Mouse (Mus musculus) neural tube, embryonic 15.5 days (tissue): ENCODE measurements around the gene Gtf3c3. TPM values are rescaled to one million over a fixed set of nuclear protein-coding genes. Genes with fewer than 3 reads are reported as not detected.
A peak's percentile ranks its signal among the peaks of the same experiment; 100 is the strongest.

Source experiments
- ATAC-seq: fragments of 200-750 bp; cut with Nextera tagmentation; 2 replicates; pipeline ENCODE4 v1.8.0; 2017; ENCODE audit warnings: mild to moderate bottlenecking, moderate TSS enrichment, moderate library complexity; ENCODE audit not compliant: low FRiP score
- H3K27ac ChIP-seq: fragments of 300-500 bp; sonication (generic); replicated peaks from 2 replicates; pipeline ENCODE4 v1.5.1; 2015; ENCODE audit warnings: mild to moderate bottlenecking, inconsistent platforms
- H3K27me3 ChIP-seq: fragments of 300-500 bp; sonication (generic); replicated peaks from 2 replicates; pipeline ENCODE4 v1.6.1; 2015; ENCODE audit warnings: inconsistent platforms
- H3K36me3 ChIP-seq: fragments of 300-500 bp; sonication (generic); 2 replicates; pipeline ENCODE4 v1.6.1; 2015; ENCODE audit warnings: inconsistent platforms
- H3K4me1 ChIP-seq: fragments of 300-500 bp; sonication (generic); 2 replicates; pipeline ENCODE4 v1.6.1; 2015; ENCODE audit warnings: inconsistent platforms
- H3K4me2 ChIP-seq: fragments of 300-500 bp; sonication (generic); 2 replicates; pipeline ENCODE4 v1.6.1; 2015; ENCODE audit warnings: inconsistent platforms, mild to moderate bottlenecking, moderate library complexity
- H3K4me3 ChIP-seq: fragments of 300-500 bp; sonication (generic); replicated peaks from 2 replicates; pipeline ENCODE4 v1.5.1; 2015; ENCODE audit warnings: mild to moderate bottlenecking, inconsistent platforms
- H3K9ac ChIP-seq: fragments of 300-500 bp; sonication (generic); replicated peaks from 2 replicates; pipeline ENCODE4 v1.6.1; 2015; ENCODE audit warnings: mild to moderate bottlenecking, inconsistent platforms
- H3K9me3 ChIP-seq: fragments of 300-500 bp; sonication (generic); replicated peaks from 2 replicates; pipeline ENCODE4 v1.6.1; 2016; ENCODE audit warnings: inconsistent platforms
- WGBS: fragments of 180-500 bp; shearing (Covaris S2); methylation state at CpG from one replicate; pipeline ENCODE4 v1.1.7; 2015; ENCODE audit warnings: mixed read lengths; 5-methylcytosine and 5-hydroxymethylcytosine counted together
- polyA plus RNA-seq: library from polyadenylated mRNA; unstranded; fragments of >200 nt; fragmentation: Nextera tagmentation; extraction: Ambion mirVana; gene quantifications from 2 replicates; pipeline ENCODE4 v1.2.1, GENCODE M21; 2015

Gene Gtf3c3
- polyA plus RNA-seq, result 21.4 and 21.6 TPM in 2 replicates

GRCm38 (mm10) chr1:54438340-54439079, at the start of gene Gtf3c3:
TSS of gene Gtf3c3 (minus strand) at chr1:54438971.
- peak within 1 kb of the TSS; percentile 81 for H3K9ac ChIP-seq
- H3K9me3 ChIP-seq, result no peaks in the 10 kb centered on the region
- H3K36me3 ChIP-seq, result peaks cover 2% of the 10 kb centered on the region
- 3% methylated on average over 39 of the region's 39 CpGs for WGBS
- peak within 1 kb of the TSS; percentile 77 for H3K4me2 ChIP-seq
- H3K4me1 ChIP-seq, result peaks cover 23% of the 10 kb centered on the region
- ATAC-seq, result peak; percentile 99
- no peaks in the 10 kb centered on the region for H3K27me3 ChIP-seq
- peak within 1 kb of the TSS; percentile 63 for H3K4me3 ChIP-seq
- H3K27ac ChIP-seq, result peak within 1 kb of the TSS; percentile 54; the same call in 1 of the 2 replicates

GRCm38 (mm10) chr1:54484744-54485420, 46.1 kb upstream of the Gtf3c3 start:
- Histone ChIP-seq H3K9ac (no peak overlapping the region), H3K9me3 (no peaks in the 10 kb centered on the region), H3K27ac (no peak overlapping the region), H3K36me3 (peaks cover 49% of the 10 kb centered on the region), H3K4me2 (no peak overlapping the region), H3K27me3 (no peaks in the 10 kb centered on the region), H3K4me1 (no peaks in the 10 kb centered on the region), H3K4me3 (no peak overlapping the region)
- 92% methylated on average over 3 of the region's 3 CpGs for WGBS
- ATAC-seq, result no peak

- H3K27ac ChIP-seq, result no peak overlapping the region
- peaks cover 37% of the 10 kb centered on the region for H3K36me3 ChIP-seq
- H3K9ac ChIP-seq, result no peak overlapping the region
- H3K4me2 ChIP-seq, result no peak overlapping the region
- WGBS, result 94% methylated on average over 12 of the region's 12 CpGs
- H3K9me3 ChIP-seq, result no peaks in the 10 kb centered on the region
- no peaks in the 10 kb centered on the region for H3K4me1 ChIP-seq
- no peaks in the 10 kb centered on the region for H3K27me3 ChIP-seq
- no peak for ATAC-seq
- no peak overlapping the region for H3K4me3 ChIP-seq
Observed at GRCm38 (mm10) chr1:54480491-54480890, 41.7 kb upstream of the Gtf3c3 start.

GRCm38 (mm10) chr1:54468662-54469061, 29.9 kb upstream of the Gtf3c3 start:
- no peaks in the 10 kb centered on the region for H3K4me1 ChIP-seq
- no peak overlapping the region for H3K27ac ChIP-seq
- no peak overlapping the region for H3K9ac ChIP-seq
- no peak for ATAC-seq
- H3K4me2 ChIP-seq, result no peak overlapping the region
- H3K9me3 ChIP-seq, result no peaks in the 10 kb centered on the region
- no peaks in the 10 kb centered on the region for H3K36me3 ChIP-seq
- no peak overlapping the region for H3K4me3 ChIP-seq
- no peaks in the 10 kb centered on the region for H3K27me3 ChIP-seq

- Histone ChIP-seq H3K4me2 (no peak overlapping the region), H3K4me1 (no peaks in the 10 kb centered on the region), H3K9ac (no peak overlapping the region), H3K9me3 (no peaks in the 10 kb centered on the region), H3K4me3 (no peak overlapping the region), H3K36me3 (no peaks in the 10 kb centered on the region), H3K27ac (no peak overlapping the region), H3K27me3 (no peaks in the 10 kb centered on the region)
- no peak for ATAC-seq
- WGBS, result 97% methylated on average over 1 of the region's 1 CpGs
Observed at GRCm38 (mm10) chr1:54467366-54467765, 28.6 kb upstream of the Gtf3c3 start.

GRCm38 (mm10) chr1:54452116-54452515, 13.3 kb upstream of the Gtf3c3 start:
- H3K9me3 ChIP-seq, result no peaks in the 10 kb centered on the region
- H3K4me1 ChIP-seq, result no peaks in the 10 kb centered on the region
- no peak overlapping the region for H3K4me3 ChIP-seq
- no peaks in the 10 kb centered on the region for H3K27me3 ChIP-seq
- no peak overlapping the region for H3K4me2 ChIP-seq
- no peaks in the 10 kb centered on the region for H3K36me3 ChIP-seq
- ATAC-seq, result no peak
- 91% methylated on average over 2 of the region's 2 CpGs for WGBS
- H3K27ac ChIP-seq, result no peak overlapping the region
- no peak overlapping the region for H3K9ac ChIP-seq

- no peak overlapping the region for H3K4me3 ChIP-seq
- H3K36me3 ChIP-seq, result no peaks in the 10 kb centered on the region
- H3K9ac ChIP-seq, result no peak overlapping the region
- 82% methylated on average over 4 of the region's 4 CpGs for WGBS
- no peak for ATAC-seq
- H3K27ac ChIP-seq, result no peak overlapping the region
- no peaks in the 10 kb centered on the region for H3K4me1 ChIP-seq
- no peaks in the 10 kb centered on the region for H3K27me3 ChIP-seq
- no peak overlapping the region for H3K4me2 ChIP-seq
- H3K9me3 ChIP-seq, result no peaks in the 10 kb centered on the region
Observed at GRCm38 (mm10) chr1:54448833-54449232, 10.1 kb upstream of the Gtf3c3 start.

- Histone ChIP-seq H3K4me1 (no peaks in the 10 kb centered on the region), H3K27me3 (no peaks in the 10 kb centered on the region), H3K9me3 (no peaks in the 10 kb centered on the region), H3K27ac (no peak overlapping the region), H3K4me3 (no peak overlapping the region), H3K9ac (no peak overlapping the region), H3K4me2 (no peak overlapping the region), H3K36me3 (no peaks in the 10 kb centered on the region)
- WGBS, result 55% methylated on average over 7 of the region's 7 CpGs
- no peak for ATAC-seq
Observed at GRCm38 (mm10) chr1:54443641-54444040, 4.9 kb upstream of the Gtf3c3 start.

- Histone ChIP-seq H3K4me1 (peaks cover 23% of the 10 kb centered on the region), H3K36me3 (no peaks in the 10 kb centered on the region), H3K9me3 (no peaks in the 10 kb centered on the region), H3K4me2 (peak overlapping the region; percentile 77), H3K9ac (peak overlapping the region; percentile 81; the same call in 1 of the 2 replicates), H3K27ac (peak overlapping the region; percentile 54; the same call in 1 of the 2 replicates), H3K27me3 (no peaks in the 10 kb centered on the region), H3K4me3 (peak overlapping the region; percentile 63)
- 49% methylated on average over 3 of the region's 3 CpGs for WGBS
- ATAC-seq, result peak; percentile 29
Observed at GRCm38 (mm10) chr1:54439080-54439476, 307 bp upstream of the Gtf3c3 start.

GRCm38 (mm10) chr1:54422195-54422750, 16.5 kb downstream of the Gtf3c3 start:
- no peak overlapping the region for H3K4me3 ChIP-seq
- no peaks in the 10 kb centered on the region for H3K27me3 ChIP-seq
- no peak for ATAC-seq
- no peak overlapping the region for H3K9ac ChIP-seq
- no peak overlapping the region for H3K27ac ChIP-seq
- no peak overlapping the region for H3K4me2 ChIP-seq
- no peaks in the 10 kb centered on the region for H3K9me3 ChIP-seq
- WGBS, result 95% methylated on average over 4 of the region's 4 CpGs
- H3K4me1 ChIP-seq, result no peaks in the 10 kb centered on the region
- H3K36me3 ChIP-seq, result peaks cover 65% of the 10 kb centered on the region

GRCm38 (mm10) chr1:54421670-54422069, 17.1 kb downstream of the Gtf3c3 start:
- Histone ChIP-seq H3K9ac (no peak overlapping the region), H3K36me3 (peaks cover 66% of the 10 kb centered on the region), H3K27ac (no peak overlapping the region), H3K9me3 (no peaks in the 10 kb centered on the region), H3K4me3 (no peak overlapping the region), H3K4me1 (no peaks in the 10 kb centered on the region), H3K27me3 (no peaks in the 10 kb centered on the region), H3K4me2 (no peak overlapping the region)
- ATAC-seq, result no peak
- 93% methylated on average over 3 of the region's 3 CpGs for WGBS

- H3K27me3 ChIP-seq, result no peaks in the 10 kb centered on the region
- no peaks in the 10 kb centered on the region for H3K9me3 ChIP-seq
- H3K27ac ChIP-seq, result no peak overlapping the region
- H3K4me1 ChIP-seq, result no peaks in the 10 kb centered on the region
- no peak overlapping the region for H3K9ac ChIP-seq
- no peak for ATAC-seq
- H3K4me3 ChIP-seq, result no peak overlapping the region
- H3K4me2 ChIP-seq, result no peak overlapping the region
- H3K36me3 ChIP-seq, result peaks cover 44% of the 10 kb centered on the region
Observed at GRCm38 (mm10) chr1:54402736-54403135, 36.0 kb downstream of the Gtf3c3 start.
